Mouse (Mus musculus): ENCODE measurements around the gene Mecp2.
"Not testable (repeated sequence)": the region's sequence is repeated elsewhere in the genome, so short reads cannot be mapped to it uniquely, and the experiment has no call there.

Gene Mecp2

DNA sequence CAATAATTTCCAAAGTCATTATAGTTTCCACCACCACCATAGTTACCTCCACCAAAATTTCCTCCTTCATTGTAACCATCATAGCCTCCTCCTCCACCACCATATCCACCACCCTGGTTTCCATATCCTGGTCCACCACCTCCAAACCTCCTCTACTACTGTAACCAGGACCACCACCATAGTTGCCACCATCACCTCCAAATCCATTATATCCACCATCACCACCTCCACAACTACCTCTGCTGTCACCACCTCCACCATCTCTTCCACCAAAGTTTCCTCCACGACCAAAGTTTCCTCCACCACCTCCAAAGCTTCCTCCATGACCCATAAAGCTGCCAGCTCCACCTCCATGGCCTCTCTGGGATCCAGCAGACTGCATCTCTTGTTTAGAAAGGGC lies at the start of gene Mecp2:
TSS of gene Mecp2 (minus strand) at position 101 of the 400 bp plus-strand sequence.
- not testable (repeated sequence) for DNase-seq (ENCODE audit: low spot score in 2 of 2)

DNA sequence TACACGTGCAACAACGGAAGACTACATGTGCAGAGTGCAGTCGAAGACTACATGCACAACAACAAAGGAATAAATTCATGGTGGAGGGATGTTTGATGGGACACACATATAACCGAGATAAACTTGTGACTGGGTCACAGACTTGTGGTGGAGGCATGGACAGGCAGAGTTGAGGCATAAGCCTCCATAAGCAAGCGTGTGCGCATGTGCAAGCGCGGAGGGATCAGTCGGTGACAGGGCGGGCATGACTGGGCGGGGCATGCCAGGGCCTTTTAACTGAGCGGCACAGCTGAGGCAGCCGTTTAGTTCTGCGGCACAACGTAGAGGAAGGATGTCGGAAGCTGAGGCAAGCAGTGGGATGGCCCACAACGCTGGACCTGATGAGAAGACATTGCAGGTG lies 41.8 kb upstream of the Mecp2 start, which contains the start of gene Tktl1:
TSS of gene Tktl1 (plus strand) at position 301 of the 400 bp plus-strand sequence.
- DNase-seq (ENCODE audit: low spot score in 2 of 2): no peak

GRCm38 (mm10) chrX:74167738-74168137 lies 32.6 kb upstream of the Mecp2 start, which contains the start of gene Tex28:
TSS of gene Tex28 (minus strand) at chrX:74167838.
- DNase-seq (ENCODE audit: low spot score in 2 of 2): no peak

DNA sequence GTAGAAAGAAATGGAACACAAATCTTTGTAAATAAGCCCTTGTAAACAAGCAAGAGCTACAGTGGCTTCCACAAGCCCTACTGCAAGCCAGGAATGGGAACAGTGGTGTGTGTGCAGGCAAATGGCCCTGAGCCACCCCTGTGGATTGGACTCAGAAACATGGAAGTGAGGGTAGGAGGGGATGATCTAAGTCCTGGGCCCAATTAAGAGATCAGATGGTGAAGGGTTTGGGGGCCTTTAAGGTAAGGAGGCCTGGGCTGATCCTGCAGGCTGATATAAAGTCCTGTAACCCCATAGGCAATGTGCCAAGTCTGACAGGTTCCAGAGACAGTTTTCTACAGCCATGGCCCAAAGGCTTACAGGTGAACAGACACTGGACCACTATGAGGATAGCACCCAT lies 8.0 kb downstream of the Mecp2 start, which contains the start of gene Opn1mw:
TSS of gene Opn1mw (plus strand) at position 301 of the 400 bp plus-strand sequence.
- no peak for DNase-seq (ENCODE audit: low spot score in 2 of 2)

DNA sequence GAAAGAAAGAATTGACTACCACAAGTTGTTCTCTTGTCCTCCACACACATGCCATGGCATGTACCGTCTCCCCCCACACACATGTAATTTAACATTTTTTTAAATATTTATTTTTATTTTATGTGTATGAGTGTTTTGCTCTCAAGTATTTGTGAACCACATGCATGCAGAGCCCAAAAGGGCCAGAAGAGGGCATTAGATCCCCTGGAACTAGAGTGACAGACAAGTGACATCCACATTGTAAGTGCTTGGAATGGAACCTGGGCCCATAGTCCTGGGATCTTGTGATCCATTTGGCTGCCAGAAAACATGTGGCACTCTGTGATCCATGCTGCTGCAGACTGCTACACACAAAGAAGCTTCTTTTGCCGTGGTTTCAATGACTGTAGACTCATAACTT lies 10.2 kb downstream of the Mecp2 start:
- peak; percentile 6 to 34 for DNase-seq (ENCODE audit: low spot score in 2 of 2)

DNA sequence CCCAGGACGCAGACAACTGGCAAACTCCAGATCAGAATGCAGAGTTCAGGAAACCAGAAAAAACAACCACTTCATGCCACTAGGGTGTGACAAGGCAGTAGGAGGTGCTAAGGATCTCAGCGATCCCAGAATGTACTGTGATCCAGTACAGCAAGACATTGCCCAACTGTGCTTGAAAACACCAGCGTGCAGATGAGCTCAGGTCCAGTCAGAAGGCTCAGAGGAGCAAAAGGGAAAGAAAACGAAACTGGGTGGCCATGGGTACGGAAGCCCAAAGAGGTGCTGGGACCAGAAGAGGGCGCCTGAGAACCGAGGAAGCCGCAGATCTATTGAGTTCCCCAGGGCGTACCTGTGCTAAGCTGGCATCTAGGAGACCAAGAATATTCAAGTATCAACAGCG lies 19.7 kb downstream of the Mecp2 start:
- DNase-seq (ENCODE audit: low spot score in 2 of 2): peak; percentile 19 to 52

DNA sequence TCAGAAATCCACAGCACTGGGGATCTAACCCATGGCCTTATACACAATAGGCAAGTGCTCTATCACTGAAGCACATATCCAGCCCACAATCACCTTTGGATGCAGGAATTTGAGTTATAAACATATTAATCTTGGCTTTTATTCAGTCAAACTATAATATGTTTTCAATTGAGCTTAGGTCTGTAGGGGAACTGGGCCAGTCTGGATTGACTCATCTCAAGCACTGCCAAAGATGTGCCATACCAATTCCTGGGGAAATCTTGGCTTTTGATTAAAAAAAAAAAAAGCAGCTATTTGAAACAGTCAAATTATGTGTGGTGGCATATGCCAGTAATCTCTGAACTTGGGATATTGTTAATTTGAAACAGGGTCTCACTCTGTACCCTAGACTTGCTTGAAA lies 21.1 kb downstream of the Mecp2 start:
- DNase-seq (ENCODE audit: low spot score in 2 of 2): no peak

GRCm38 (mm10) chrX:74108747-74109146 lies 26.4 kb downstream of the Mecp2 start:
- no peak for DNase-seq (ENCODE audit: low spot score in 2 of 2)

GRCm38 (mm10) chrX:74105916-74106315 lies 29.2 kb downstream of the Mecp2 start:
- no peak for DNase-seq (ENCODE audit: low spot score in 2 of 2)

DNA sequence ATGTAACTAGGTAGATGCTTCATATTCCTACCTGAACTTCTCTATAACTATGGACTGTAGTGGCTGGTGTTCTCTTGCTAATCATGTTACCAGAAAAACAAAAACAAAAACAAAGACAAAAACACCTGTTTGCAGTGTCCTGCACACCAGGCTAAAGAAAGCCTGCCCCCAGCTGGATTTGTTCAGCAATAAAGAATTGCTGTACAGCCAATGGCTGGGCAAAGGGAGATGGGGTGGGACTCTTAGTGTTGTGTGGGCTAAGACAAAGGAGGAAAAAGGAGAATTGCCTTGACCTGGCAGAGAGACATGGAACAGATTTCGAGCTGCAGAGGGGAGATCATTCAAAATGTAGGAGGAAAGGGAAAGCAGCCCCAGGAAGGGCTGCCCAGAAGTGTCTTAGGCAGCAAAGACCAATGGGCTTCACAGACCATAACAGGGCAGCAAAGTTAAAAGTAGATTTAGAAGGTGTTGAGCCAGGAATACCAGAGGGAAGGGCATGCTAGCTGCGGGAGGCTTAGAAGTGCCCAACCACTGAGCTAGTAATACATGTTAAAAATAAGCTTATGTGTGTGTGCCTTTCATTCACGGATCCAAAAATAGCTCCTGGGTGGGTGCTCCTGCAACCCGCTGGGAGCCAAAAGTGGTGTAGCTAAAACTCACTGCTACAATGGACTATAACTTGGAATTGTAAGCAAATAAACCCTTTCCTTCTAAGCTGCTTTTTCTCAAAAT lies 31.5 kb downstream of the Mecp2 start:
- no peak for DNase-seq (ENCODE audit: low spot score in 2 of 2)

DNA sequence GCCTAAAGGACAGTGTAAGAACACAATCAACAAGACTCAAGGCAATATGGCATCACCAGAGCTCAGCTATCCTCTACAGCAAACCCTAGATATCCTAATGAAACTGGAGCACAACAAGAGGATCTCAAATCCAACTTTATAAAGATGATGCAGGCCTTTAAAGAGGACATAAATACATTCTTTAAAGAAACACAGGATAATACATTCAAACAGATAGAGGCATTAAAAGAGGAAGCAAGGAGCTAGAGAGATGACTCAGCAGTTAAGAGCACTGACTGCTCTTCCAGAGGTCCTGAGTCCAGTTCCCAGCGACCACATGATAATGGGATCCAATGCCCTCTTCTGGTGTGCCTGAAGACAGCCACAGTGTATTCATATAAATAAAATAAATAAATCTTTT lies 40.0 kb downstream of the Mecp2 start:
- no peak for DNase-seq (ENCODE audit: low spot score in 2 of 2)

DNA sequence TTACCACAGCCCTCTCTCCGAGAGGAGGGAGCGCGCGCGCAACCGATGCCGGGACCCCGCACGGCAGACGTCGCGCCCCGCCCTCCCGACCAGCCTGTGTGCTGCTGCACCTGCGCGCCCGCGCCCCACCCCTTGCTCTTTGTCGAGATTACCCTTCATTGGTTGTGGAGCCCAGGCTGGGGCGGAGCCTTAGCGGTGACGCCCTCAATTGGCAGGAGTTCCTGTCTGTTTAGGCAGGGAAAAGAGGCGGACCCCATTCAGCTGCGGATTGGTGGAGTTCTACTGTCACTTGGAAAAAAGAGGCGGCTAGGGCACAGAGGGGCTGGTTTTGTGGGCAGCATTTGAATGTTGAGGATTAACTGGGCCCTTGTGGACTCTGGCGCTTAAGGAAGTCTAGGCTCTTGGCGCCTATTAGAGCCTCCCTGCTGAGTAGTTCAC lies 49.5 kb downstream of the Mecp2 start:
- peak; percentile 88 to 91 for DNase-seq (ENCODE audit: low spot score in 2 of 2)

GRCm38 (mm10) chrX:74084946-74085498 lies 50.1 kb downstream of the Mecp2 start:
- DNase-seq (ENCODE audit: low spot score in 2 of 2): peak; percentile 28 to 53

GRCm38 (mm10) chrX:74084276-74084837 lies 50.8 kb downstream of the Mecp2 start:
- DNase-seq (ENCODE audit: low spot score in 2 of 2): no peak

DNA sequence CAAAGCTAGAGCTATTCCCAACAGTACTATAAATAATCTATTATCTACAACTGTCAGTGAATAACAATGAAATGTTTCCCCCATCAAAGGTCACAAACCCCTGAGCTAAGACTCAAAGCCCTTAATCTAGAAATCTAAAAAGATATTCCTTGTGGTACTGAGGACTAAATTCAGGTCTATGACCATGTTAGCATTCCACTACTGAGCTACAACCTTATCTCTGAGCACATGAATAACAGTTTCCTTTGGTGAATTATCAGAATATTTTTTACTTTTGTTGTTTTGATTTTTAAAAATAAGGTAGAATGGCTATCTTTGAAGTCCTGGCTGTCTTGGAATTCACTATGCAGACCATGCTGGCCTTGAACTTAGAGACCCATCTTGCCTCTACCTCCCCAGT lies 64.4 kb downstream of the Mecp2 start:
- DNase-seq (ENCODE audit: low spot score in 2 of 2): no peak

DNA sequence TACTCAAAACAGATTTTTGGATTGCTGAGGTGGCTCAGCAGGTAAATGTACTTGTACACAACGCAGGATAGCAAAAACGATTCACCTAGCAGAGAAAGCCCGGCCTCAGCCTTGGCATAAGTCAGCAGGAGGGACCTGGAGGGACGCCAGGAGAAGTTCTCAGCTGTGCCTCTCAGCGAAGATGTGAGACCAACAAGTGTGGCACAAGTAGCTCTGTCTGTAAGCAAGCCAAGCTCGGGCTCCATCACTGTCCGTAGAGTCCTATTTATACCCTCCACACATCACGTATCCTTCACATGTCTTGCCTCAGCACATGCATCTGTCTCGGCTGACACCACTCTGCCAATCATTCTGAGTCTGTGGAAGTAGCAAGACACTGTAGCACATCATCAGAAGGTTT lies 67.3 kb downstream of the Mecp2 start:
- no peak for DNase-seq (ENCODE audit: low spot score in 2 of 2)

- DNase-seq (ENCODE audit: low spot score in 2 of 2): no peak
Observed at GRCm38 (mm10) chrX:74045107-74045506, 90.1 kb downstream of the Mecp2 start.

GRCm38 (mm10) chrX:74037702-74038375 lies 97.3 kb downstream of the Mecp2 start:
- DNase-seq (ENCODE audit: low spot score in 2 of 2): no peak

- no peak for DNase-seq (ENCODE audit: low spot score in 2 of 2)
Observed at GRCm38 (mm10) chrX:74030000-74030399, 105.2 kb downstream of the Mecp2 start.

DNA sequence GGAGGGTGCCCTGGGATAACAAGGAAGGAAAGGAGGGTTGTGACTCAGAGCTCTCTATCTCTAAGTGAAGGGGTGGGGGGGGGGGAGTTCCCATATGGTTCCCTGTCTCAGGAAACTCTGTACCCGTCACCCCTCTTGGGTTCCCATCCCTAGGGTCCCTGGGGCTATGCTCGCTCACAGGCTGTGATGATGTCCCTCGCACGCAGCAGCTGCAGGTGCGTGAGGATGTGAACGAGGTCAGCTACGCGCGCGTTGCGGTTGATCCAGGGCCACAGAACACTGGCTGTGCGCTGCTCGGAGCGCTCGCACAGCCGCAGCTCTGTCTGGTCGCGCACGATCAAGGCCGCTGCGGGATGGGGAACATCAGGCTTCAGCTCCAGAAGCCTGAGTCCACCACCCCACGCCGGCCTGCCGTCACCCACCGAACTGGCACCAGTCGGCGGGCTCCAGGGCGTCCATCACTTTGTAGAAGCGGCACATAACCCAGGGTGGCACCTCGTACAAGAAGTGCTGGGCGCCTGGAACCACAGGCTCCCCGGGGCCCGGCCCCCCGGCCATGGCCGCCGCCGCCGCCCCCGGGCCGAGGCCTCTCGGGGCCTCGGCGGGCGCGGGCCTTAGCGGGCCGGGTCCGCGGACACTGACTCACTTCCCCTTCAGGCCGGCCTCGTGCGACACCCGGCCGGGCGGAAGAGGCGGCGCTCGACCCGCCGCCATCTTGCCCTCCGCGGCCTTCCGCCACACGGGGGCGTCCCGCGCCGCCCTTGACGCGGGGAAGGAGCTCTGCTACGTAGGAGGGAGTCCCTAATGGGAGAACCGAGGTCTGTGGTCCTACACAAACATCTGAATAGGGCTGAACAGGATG lies 111.7 kb downstream of the Mecp2 start, which contains the start of gene Irak1:
TSS of gene Irak1 (minus strand) at position 731 of the 862 bp plus-strand sequence.
- peak; percentile 73 to 84 for DNase-seq (ENCODE audit: low spot score in 2 of 2)

DNA sequence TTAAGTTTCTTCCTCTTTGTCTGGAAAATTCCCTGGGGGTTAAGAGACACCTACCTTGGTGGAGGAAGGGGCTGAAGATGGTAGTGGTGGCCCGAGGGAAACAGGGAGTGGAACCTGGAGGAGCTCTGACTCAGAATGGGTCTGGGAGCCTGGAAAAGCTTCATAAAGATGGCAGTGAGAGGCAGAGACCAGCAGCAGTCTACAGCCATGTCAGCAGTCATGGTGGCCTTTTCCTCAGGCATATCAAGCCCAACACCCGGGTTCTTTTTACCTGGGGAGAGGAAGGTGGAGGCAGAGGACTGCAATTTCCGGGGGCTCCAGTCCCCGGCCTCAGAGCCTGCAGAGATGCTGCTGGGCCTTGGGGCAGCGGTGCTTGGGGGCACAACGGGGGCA lies 112.4 kb downstream of the Mecp2 start:
- no peak for DNase-seq (ENCODE audit: low spot score in 2 of 2)
